Mouse (Mus musculus) thymus, postnatal 36 days (tissue): ENCODE measurements around the gene Nupl1.

ENCODE experiments used
- DNase-seq, 2 experiments: peaks; one replicate each; pipeline ENCODE4 v3.0.0; 2022; ENCODE audit warnings: mixed read lengths in 2 of 2

Gene Nupl1

GRCm38 (mm10) chr14:60143234-60143633 is 108.0 kb downstream of the Nupl1 start:
- DNase-seq = no peak

GRCm38 (mm10) chr14:60138339-60138738 is 112.9 kb downstream of the Nupl1 start:
- DNase-seq = peak; percentile 38 to 45

GRCm38 (mm10) chr14:60137812-60138211 is 113.4 kb downstream of the Nupl1 start:
- DNase-seq = no peak

DNA sequence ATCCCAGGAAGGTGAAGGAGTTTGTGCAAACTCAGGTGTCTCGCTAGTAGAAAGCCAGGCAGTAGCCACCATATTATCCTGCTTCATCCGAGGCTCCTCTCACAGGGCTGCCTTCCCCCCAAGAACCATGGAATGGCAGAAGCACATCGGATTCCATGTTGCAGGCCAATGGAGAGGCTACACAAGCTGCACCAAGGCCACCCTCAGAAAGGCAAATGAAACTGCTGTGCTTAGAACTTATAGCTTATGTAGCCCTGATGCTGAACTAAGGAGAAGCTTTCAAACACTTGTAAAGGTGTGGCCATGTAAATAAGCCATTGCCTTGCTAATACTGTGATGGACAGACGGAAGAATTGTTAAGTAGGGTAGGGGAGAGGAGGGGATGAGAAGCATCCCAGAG is 115.4 kb downstream of the Nupl1 start:
- DNase-seq = no peak

DNA sequence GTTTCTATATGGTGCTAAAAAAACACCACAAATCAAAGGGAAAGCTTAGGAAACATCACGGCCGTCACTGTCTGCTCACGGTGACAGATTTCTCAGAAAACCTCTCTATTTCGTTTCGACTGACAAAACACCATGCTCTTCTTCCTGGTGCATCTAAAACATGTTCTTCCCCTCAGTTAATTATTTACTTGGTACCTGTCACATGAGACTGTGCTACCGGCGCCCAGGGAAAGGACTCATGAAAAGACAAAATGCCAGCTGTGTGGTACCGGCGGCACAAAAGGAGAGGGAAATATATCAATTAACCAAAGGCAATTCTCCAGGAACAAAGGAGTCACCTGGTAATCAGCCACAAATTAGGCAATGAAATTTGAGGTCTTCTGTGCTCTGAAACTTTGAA is 116.5 kb downstream of the Nupl1 start:
- no peak for DNase-seq
